Mouse (Mus musculus): ENCODE measurements around the gene Hddc3. TPM values are rescaled to one million over a fixed set of nuclear protein-coding genes. Genes with fewer than 3 reads are reported as not detected.
A peak's percentile ranks its signal among the peaks of the same experiment; 100 is the strongest.

Gene Hddc3
- polyA plus RNA-seq (2015; fragmentation: Nextera tagmentation; extraction: Ambion mirVana): 18.4 and 19.4 TPM in 2 replicates

- Histone ChIP-seq H3K9me3 (no peaks in the 10 kb centered on the region), H3K36me3 (no peaks in the 10 kb centered on the region; the same call in 1 of the 2 replicates), H3K27me3 (no peaks in the 10 kb centered on the region), H3K9ac (peak within 1 kb of the TSS; percentile 70), H3K4me3 (peak within 1 kb of the TSS; percentile 54), H3K4me1 (peaks cover 42% of the 10 kb centered on the region), H3K4me2 (peak within 1 kb of the TSS; percentile 77), H3K27ac (peak within 1 kb of the TSS; percentile 77)
- WGBS: under 1% methylated on average over 25 of the region's 25 CpGs
- ATAC-seq (ENCODE audit: insufficient number of reproducible peaks, low FRiP score, low TSS enrichment, low read depth): peak; percentile 9; the same call in 1 of the 2 replicates
These were observed at the start of gene Hddc3 for GRCm38 (mm10) chr7:80342858-80343257. TSS of gene Hddc3 (plus strand) at chr7:80343104.

- ATAC-seq (ENCODE audit: insufficient number of reproducible peaks, low FRiP score, low TSS enrichment, low read depth): peak; percentile 98
- Histone ChIP-seq H3K27ac (peak within 1 kb of the TSS; percentile 83), H3K27me3 (no peaks in the 10 kb centered on the region), H3K4me1 (peaks cover 11% of the 10 kb centered on the region; the same call in 1 of the 2 replicates), H3K9me3 (no peaks in the 10 kb centered on the region), H3K4me3 (peak within 1 kb of the TSS; percentile 74), H3K4me2 (peak within 1 kb of the TSS; percentile 75), H3K9ac (peak within 1 kb of the TSS; percentile 39), H3K36me3 (peaks cover 10% of the 10 kb centered on the region)
- WGBS: under 1% methylated on average over 52 of the region's 52 CpGs
These were observed 48.7 kb upstream of the Hddc3 start, which contains the start of gene Prc1 for GRCm38 (mm10) chr7:80294062-80294763. TSS of gene Prc1 (plus strand) at chr7:80294450.

GRCm38 (mm10) chr7:80294764-80295648 lies 47.9 kb upstream of the Hddc3 start:
- Histone ChIP-seq H3K9me3 (no peaks in the 10 kb centered on the region), H3K4me3 (peak overlapping the region; percentile 74), H3K4me1 (peaks cover 11% of the 10 kb centered on the region; the same call in 1 of the 2 replicates), H3K9ac (peak overlapping the region; percentile 39), H3K4me2 (peak overlapping the region; percentile 75), H3K36me3 (peaks cover 11% of the 10 kb centered on the region), H3K27ac (peak overlapping the region; percentile 82), H3K27me3 (no peaks in the 10 kb centered on the region)
- 8% methylated on average over 37 of the region's 37 CpGs for WGBS
- ATAC-seq (ENCODE audit: insufficient number of reproducible peaks, low FRiP score, low TSS enrichment, low read depth): peak; percentile 28; the same call in 1 of the 2 replicates

GRCm38 (mm10) chr7:80296462-80296861 lies 46.4 kb upstream of the Hddc3 start:
- Histone ChIP-seq H3K27ac (no peak overlapping the region), H3K9me3 (no peaks in the 10 kb centered on the region), H3K4me2 (no peak overlapping the region), H3K27me3 (no peaks in the 10 kb centered on the region), H3K4me1 (peaks cover 11% of the 10 kb centered on the region; the same call in 1 of the 2 replicates), H3K9ac (no peak overlapping the region), H3K4me3 (0 out of 2 replicates have a peak overlapping the region, but pooled peaks have one; percentile 74), H3K36me3 (peaks cover 17% of the 10 kb centered on the region)
- no peak for ATAC-seq (ENCODE audit: insufficient number of reproducible peaks, low FRiP score, low TSS enrichment, low read depth)
- 90% methylated on average over 6 of the region's 6 CpGs for WGBS

- Histone ChIP-seq H3K27me3 (no peaks in the 10 kb centered on the region), H3K4me2 (no peak overlapping the region), H3K4me3 (no peak overlapping the region), H3K9ac (no peak overlapping the region), H3K27ac (no peak overlapping the region), H3K36me3 (peaks cover 23% of the 10 kb centered on the region), H3K4me1 (peaks cover 11% of the 10 kb centered on the region; the same call in 1 of the 2 replicates), H3K9me3 (no peaks in the 10 kb centered on the region)
- no peak for ATAC-seq (ENCODE audit: insufficient number of reproducible peaks, low FRiP score, low TSS enrichment, low read depth)
- WGBS: 81% methylated on average over 3 of the region's 3 CpGs
These were observed 45.9 kb upstream of the Hddc3 start for GRCm38 (mm10) chr7:80297041-80297440.

GRCm38 (mm10) chr7:80298754-80299153 lies 44.1 kb upstream of the Hddc3 start:
- peaks cover 32% of the 10 kb centered on the region for H3K36me3 ChIP-seq
- ATAC-seq (ENCODE audit: insufficient number of reproducible peaks, low FRiP score, low TSS enrichment, low read depth): no peak
- WGBS: 90% methylated on average over 4 of the region's 4 CpGs

GRCm38 (mm10) chr7:80299568-80299967 lies 43.3 kb upstream of the Hddc3 start:
- Histone ChIP-seq H3K4me1 (peaks cover 11% of the 10 kb centered on the region; the same call in 1 of the 2 replicates), H3K36me3 (peaks cover 41% of the 10 kb centered on the region), H3K4me2 (no peak overlapping the region), H3K9me3 (no peaks in the 10 kb centered on the region), H3K4me3 (no peak overlapping the region), H3K27ac (no peak overlapping the region), H3K27me3 (no peaks in the 10 kb centered on the region), H3K9ac (no peak overlapping the region)
- no peak for ATAC-seq (ENCODE audit: insufficient number of reproducible peaks, low FRiP score, low TSS enrichment, low read depth)
- 95% methylated on average over 3 of the region's 3 CpGs for WGBS

More at GRCm38 (mm10) chr7:80298754-80299153, 44.1 kb upstream of the Hddc3 start:
- Histone ChIP-seq H3K4me3 (no peak overlapping the region), H3K27me3 (no peaks in the 10 kb centered on the region), H3K9ac (no peak overlapping the region), H3K4me1 (peaks cover 11% of the 10 kb centered on the region; the same call in 1 of the 2 replicates), H3K4me2 (no peak overlapping the region), H3K27ac (no peak overlapping the region), H3K9me3 (no peaks in the 10 kb centered on the region)

GRCm38 (mm10) chr7:80301522-80301921 lies 41.4 kb upstream of the Hddc3 start:
- ATAC-seq (ENCODE audit: insufficient number of reproducible peaks, low FRiP score, low TSS enrichment, low read depth): no peak

GRCm38 (mm10) chr7:80307766-80308165 lies 35.1 kb upstream of the Hddc3 start:
- H3K9me3 ChIP-seq: no peaks in the 10 kb centered on the region
- H3K27ac ChIP-seq: no peak overlapping the region
- H3K27me3 ChIP-seq: no peaks in the 10 kb centered on the region
- H3K9ac ChIP-seq: no peak overlapping the region
- no peak overlapping the region for H3K4me3 ChIP-seq
- no peak overlapping the region for H3K4me2 ChIP-seq
- WGBS: 75% methylated on average over 3 of the region's 3 CpGs
- no peak for ATAC-seq (ENCODE audit: insufficient number of reproducible peaks, low FRiP score, low TSS enrichment, low read depth)
- peaks cover 81% of the 10 kb centered on the region for H3K36me3 ChIP-seq
- H3K4me1 ChIP-seq: no peaks in the 10 kb centered on the region

More at GRCm38 (mm10) chr7:80301522-80301921, 41.4 kb upstream of the Hddc3 start:
- Histone ChIP-seq H3K36me3 (peaks cover 57% of the 10 kb centered on the region), H3K4me2 (no peak overlapping the region), H3K9me3 (no peaks in the 10 kb centered on the region), H3K9ac (no peak overlapping the region), H3K27me3 (no peaks in the 10 kb centered on the region), H3K27ac (no peak overlapping the region), H3K4me1 (0 out of 2 replicates have a peak, but pooled peaks cover 5% of the 10 kb centered on the region), H3K4me3 (no peak overlapping the region)
- 85% methylated on average over 2 of the region's 2 CpGs for WGBS

GRCm38 (mm10) chr7:80310771-80311170 lies 32.1 kb upstream of the Hddc3 start:
- H3K27me3 ChIP-seq: no peaks in the 10 kb centered on the region
- no peak for ATAC-seq (ENCODE audit: insufficient number of reproducible peaks, low FRiP score, low TSS enrichment, low read depth)
- 82% methylated on average over 7 of the region's 7 CpGs for WGBS

GRCm38 (mm10) chr7:80315733-80316132 lies 27.2 kb upstream of the Hddc3 start:
- no peak overlapping the region for H3K27ac ChIP-seq
- no peaks in the 10 kb centered on the region for H3K27me3 ChIP-seq
- 0 out of 2 replicates have a peak, but pooled peaks cover 3% of the 10 kb centered on the region for H3K4me1 ChIP-seq
- ATAC-seq (ENCODE audit: insufficient number of reproducible peaks, low FRiP score, low TSS enrichment, low read depth): no peak
- H3K4me2 ChIP-seq: no peak overlapping the region
- no peak overlapping the region for H3K9ac ChIP-seq
- H3K9me3 ChIP-seq: no peaks in the 10 kb centered on the region
- peaks cover 81% of the 10 kb centered on the region for H3K36me3 ChIP-seq
- H3K4me3 ChIP-seq: no peak overlapping the region
- 83% methylated on average over 2 of the region's 2 CpGs for WGBS

More at GRCm38 (mm10) chr7:80310771-80311170, 32.1 kb upstream of the Hddc3 start:
- Histone ChIP-seq H3K4me3 (no peak overlapping the region), H3K9me3 (no peaks in the 10 kb centered on the region), H3K36me3 (peaks cover 87% of the 10 kb centered on the region), H3K4me1 (no peaks in the 10 kb centered on the region), H3K4me2 (no peak overlapping the region), H3K9ac (no peak overlapping the region), H3K27ac (no peak overlapping the region)

Data from limb, embryonic 15.5 days (tissue).